Mouse (Mus musculus) erythroid progenitor cell, adult 5-6 weeks (primary cell): Measurements from ENCODE around the gene Frrs1. TPM values are rescaled to one million over a fixed set of nuclear protein-coding genes. Genes with fewer than 3 reads are reported as not detected.

Experiments
- ATAC-seq: replicated peaks from 2 replicates; pipeline ENCODE4 v1.8.0; 2016; ENCODE audit warnings: moderate number of reproducible peaks, mild to moderate bottlenecking, moderate TSS enrichment, inconsistent platforms; ENCODE audit not compliant: poor library complexity, low FRiP score, severe bottlenecking
- total RNA-seq, 2 experiments: library from RNA; stranded (forward) in 1 of 2; stranded (reverse) in 1 of 2; fragments of 150-400 nt in 1 of 2; fragments of 186-747, 209-891 nt in 1 of 2; gene quantifications; 2 replicates each; pipeline versions ENCODE4 v1.2.3 to v1.2.4; 2015 to 2017; ENCODE audit warnings: low replicate concordance in 2 of 2

Gene Frrs1
- total RNA-seq, 2 experiments from 2014 or later = 16.8 to 23.5 TPM

DNA sequence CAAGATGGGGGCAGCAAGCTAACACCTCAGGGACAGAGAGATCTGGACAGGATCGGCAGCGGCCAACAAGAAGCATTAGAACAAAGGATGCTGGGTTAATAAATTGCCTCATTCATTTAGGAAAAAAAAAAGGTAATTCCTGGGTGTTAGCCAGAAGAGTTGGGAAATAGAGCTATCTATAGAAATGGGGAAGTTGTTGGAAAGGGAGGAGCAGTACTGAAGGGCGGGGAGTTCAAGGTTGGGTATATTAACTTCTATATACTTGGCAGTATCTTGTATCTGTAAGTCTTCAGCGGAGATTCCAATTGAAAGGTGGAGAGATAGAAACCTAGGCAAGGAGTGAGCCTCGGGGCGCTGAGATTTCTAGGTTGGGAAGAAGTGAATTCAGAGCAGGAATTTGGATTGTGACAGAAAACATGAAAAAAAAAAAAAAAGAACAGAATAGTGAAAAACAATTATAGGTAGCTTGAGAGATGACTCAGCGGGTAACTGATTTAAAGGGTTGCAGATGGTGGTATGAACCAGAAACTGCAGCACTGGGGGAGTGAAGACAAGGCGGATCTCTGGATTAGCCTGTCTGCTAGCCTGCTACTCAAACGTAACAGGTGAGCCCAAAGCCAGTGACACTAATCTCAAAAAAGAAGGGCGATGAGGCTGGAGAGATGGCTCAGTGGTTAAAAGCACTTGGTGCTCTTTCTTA, 14.2 kb upstream of the Frrs1 start:
- ATAC-seq = no peak

- ATAC-seq = no peak
These were observed 13.2 kb upstream of the Frrs1 start for GRCm38 (mm10) chr3:116846084-116846483.

DNA sequence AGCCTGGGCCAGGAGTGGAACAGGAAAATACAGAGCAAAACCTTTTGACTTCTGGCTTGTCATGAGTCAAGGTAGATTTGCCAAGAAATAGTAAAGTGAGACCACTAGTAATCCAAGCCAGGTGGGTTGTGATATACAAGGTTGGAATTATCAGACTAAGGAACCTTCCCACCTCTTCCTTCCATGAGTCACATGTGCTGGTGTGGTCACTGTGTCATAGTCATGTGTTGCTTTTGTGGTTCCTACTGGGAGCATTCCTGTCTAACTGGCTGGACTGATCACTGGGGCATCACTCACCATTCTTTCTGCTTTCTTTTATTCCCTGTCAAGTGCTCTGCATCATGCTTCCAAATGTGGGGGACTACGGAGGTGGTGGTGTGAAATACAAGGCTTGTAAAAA, 11.2 kb upstream of the Frrs1 start:
- no peak for ATAC-seq

DNA sequence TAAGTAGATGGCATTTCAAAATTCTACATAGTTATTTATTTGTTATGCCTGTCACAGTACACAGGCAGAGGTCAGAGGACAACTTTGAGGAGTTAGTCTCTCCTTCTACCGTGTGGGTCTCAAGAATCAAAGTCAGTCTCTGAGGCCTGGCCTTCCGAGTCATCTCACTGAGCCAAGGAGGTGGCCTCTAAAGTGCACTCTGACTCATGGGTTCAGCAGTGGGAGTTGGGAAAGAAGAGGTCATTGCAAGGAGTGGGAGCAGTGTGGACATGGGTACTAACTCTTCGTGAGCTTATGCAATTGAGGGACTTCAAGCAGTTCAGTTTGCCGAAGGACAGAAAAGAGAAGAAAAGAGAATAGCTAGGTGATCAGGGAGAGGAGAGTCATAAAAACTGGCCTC, 10.3 kb upstream of the Frrs1 start:
- ATAC-seq = no peak

- ATAC-seq = no peak
These were observed 8.9 kb upstream of the Frrs1 start for GRCm38 (mm10) chr3:116850376-116850775.

- no peak for ATAC-seq
These were observed 6.8 kb upstream of the Frrs1 start for GRCm38 (mm10) chr3:116852421-116852820.

DNA sequence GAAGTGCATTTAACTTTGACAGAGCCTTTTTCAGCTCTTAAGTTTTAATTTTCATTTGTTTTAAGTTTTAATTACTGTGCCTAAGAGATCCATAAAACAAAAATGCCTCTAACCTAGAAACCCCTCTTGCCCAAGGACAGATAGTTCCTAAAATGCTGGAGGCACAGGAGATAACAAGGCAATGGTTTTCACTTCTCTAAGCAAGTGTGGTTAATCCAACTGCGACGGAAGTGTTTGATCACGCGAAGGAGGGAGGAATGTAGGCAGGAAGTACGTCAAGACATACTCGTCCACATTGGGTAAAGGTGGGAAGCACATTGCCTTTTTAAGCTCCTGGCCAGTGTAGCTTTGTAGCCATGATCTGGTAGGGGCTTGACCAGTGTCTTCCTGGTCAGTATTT, 1.7 kb upstream of the Frrs1 start:
- no peak for ATAC-seq

GRCm38 (mm10) chr3:116859752-116860151, 488 bp downstream of the Frrs1 start:
- peak; percentile 20; the same call in 1 of the 2 replicates for ATAC-seq

DNA sequence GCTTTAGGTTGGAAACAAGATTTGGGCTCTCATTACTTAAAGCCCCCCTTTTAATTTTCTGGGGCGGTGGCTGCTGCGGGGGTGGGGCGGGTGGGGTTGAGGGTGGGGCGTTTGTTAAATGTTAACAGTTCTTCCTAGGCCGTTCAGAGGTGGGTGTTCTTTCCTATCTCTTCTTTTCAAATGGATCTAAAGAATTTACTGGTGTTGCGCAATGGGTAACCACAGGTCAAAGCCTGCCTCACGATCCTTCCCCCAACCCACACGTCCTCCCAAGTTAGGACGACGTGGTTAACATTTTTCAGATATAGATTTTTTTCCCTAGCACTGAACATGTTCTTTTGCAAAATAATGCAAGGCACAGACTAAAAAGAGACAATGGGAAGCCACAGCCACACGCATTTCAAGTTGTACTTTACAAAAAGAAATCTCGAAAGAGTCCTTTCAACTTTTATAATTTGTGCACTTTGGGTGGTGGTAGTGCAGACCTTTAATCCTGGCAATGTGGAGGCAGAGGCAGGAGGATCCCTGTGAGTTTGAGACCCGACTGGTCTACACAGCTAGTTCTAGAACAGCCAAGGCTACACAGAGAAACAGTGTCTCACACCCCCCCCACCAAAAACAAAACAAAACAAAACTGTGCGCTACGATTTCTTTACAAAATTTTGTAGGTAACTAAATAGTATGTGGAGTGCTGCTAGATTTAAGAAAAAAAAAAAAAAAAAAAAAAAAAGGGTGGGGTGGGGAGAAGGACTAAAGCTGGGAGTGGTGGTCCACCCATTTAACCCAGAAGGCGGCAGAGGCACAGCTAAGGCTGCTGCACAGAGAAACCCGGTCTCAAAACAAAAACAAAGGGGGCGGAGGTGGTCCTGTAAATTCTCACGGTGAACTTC, 1.3 kb downstream of the Frrs1 start:
- ATAC-seq = no peak

GRCm38 (mm10) chr3:116861223-116861539, 1.9 kb downstream of the Frrs1 start:
- ATAC-seq = 0 out of 2 replicates have a peak, but pooled peaks have one; percentile 7

DNA sequence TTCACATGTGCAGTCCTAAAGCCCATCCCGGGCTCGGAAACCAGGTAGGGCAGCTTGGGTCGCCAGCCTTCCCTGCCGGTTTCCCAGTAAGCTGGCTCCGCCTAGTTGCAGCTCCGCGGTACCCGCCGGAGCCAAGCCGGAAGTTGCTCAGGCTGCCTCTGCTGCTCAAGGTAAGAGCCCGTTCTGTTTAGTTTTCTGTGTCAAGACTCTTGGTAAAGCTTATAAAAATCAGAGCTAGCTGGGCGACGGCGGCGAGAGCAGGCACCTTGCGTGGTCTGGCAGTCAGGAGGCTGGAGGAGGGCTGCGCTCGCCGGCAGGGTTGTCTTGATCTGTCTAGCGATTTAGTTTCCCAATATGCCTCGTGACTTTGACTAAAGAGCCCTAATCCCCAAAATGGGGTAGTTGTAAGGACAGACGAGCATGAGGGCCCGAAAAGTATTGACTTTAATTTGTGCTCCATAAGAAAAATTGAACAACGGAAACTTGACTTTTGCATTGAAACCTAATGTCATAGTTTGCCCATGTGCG, 2.3 kb downstream of the Frrs1 start:
- peak; percentile 83 for ATAC-seq

DNA sequence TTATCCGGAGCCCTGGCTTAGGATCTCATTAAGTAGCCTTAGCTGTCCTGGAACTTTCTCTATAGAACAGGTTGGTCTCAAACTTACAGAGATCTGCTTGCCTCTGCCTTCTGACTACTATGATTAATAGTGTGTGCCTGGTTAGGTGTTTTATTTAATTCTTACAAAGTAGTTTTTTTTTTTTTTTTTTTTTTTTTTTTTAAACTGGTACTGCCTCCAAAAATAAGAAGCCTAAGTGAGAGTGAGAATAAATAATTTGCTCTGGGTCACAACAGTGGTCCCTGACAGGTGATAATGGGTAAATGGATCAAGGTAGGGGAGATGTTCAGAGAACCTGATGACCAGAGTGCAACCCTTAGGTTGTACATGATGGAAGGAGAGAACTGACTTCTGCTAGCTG, 3.4 kb downstream of the Frrs1 start:
- no peak for ATAC-seq

DNA sequence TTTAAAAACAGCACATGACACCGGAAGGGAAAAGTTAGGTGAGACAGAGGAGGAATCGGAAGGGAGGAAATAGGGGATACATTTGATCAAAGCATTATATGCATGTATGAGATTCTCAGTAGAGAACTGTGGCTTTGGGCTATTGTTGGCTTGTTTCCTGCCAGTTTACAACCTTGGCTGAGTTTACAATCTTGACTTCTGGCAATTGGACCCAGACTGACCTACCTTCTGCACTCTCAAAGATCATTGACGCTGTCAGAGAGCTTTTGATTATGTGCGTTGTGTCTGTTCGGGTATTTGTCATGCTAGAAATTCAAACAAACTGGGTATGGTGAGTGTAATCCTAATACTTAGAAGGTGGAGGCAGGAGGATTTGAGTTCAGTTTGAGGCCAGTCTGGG, 5.2 kb downstream of the Frrs1 start:
- ATAC-seq = no peak

- ATAC-seq = no peak
These were observed 6.0 kb downstream of the Frrs1 start for GRCm38 (mm10) chr3:116865199-116865636.

DNA sequence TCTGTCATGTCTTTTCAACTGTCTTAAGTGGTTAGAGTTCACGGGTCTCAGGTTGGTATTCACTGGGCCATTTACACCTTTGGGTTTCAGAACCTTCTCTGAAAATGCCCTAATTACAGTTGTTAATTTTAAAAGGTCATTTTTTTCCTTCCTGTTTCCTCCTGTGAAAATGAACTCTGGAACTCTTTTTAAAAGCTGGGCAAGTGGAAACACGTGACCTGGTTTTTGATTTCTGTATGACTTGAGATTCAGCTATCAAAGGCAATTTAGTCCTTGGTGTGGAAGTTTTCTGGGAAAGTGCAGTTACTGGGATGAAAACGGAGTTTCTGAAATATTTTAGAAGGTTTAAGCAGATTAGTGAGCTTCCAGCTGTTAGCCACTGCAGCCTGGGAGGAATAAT, 11.1 kb downstream of the Frrs1 start:
- ATAC-seq = no peak

DNA sequence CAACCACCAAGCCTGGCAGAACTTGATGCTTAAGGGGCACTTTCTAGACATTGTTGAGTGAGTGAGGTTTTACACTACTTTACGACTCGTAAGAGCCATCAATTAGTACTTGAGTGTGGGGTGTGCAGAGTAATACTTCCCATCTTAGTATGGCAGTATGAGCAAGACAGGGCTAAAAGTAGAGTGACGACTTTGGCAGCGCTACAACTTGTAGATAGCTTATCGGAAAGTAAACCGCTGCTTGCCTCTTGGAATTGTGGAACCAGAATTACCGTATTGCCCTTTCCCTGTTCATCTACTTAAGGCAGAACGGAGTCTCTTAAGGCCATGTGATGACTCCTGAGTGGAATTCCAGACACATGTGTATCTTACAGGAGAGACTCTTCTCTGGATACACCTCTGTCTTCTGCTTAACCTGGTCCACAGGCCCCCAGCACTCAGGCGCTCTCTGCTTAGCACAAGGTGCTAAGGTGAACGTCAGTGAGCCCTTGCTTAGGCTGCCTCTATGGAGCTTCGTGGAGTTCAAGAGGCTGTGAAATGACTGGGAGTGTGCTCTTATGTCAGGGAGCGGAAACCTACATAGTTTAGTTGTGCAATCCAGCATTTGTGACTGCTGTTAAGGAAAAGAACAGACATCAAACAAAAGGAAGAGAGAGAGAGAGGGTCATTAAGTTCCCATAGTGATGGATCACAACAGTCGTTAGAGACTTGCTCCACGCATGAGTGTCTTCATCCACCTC, 23.1 kb downstream of the Frrs1 start:
- ATAC-seq = no peak

DNA sequence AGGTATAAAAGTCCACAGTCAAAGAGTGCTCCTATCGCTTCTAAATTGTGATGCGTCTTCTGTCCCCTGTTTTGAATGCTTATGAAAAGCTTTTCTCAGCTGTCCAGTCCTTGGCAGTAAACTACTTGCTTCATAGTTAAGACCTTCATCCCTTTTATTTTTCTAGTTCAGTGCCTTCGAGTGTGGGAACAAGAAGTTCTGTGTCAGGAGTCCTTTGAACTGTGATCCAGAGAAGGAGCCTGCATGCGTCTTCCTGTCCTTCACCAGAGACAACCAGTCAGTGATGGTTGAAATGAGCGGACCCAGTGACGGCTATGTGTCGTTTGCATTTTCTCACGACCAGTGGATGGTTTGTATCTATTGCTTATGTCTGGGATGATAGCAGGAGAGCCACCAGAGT, 25.7 kb downstream of the Frrs1 start:
- no peak for ATAC-seq

- no peak for ATAC-seq
These were observed 30.1 kb downstream of the Frrs1 start for GRCm38 (mm10) chr3:116889358-116889757.

- no peak for ATAC-seq
These were observed 31.3 kb downstream of the Frrs1 start for GRCm38 (mm10) chr3:116890576-116890975.

DNA sequence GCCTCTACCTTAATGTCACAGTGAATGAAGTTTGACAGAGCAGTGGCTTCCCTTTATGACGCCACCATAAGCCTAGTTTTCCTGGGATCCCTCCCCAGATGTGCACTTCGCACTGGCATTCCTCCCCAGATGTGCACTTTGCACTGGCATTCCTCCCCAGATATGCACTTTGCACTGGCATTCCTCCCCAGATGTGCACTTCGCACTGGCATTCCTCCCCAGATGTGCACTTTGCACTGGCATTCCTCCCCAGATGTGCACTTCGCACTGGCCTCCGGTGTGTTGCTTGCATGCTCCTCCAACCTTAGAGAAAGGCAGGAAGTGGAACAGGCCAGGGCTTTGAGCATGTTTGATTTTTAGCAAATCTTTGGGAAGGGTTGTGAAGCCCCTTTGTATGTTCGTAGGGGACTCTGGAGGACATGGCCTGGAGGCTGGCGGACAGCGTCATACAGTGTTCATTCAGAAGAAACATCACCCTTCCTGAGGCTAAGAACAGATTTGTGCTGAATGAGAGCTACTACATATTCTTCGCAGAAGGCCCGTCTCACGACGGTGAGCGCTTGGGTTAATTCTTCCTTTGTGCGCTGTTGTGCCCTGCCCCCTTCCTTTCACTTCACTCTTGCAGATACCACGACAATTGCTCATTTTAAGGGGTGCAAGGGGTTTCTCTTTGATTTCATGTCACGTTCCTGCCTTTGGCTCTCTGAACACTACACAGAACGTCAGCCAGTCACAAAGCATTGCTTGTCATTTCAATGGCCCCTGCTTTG, 32.4 kb downstream of the Frrs1 start:
- ATAC-seq = no peak
